Mouse (Mus musculus) heart, embryonic 10.5 days (tissue): ENCODE measurements around the gene Kremen1. TPM values are rescaled to one million over a fixed set of nuclear protein-coding genes. Genes with fewer than 3 reads are reported as not detected.

Experiments
- DNase-seq: peaks from one replicate; pipeline ENCODE4 v3.0.0-alpha.2; 2017; ENCODE audit warnings: low spot score
- H3K27ac ChIP-seq: fragments of 300-500 bp; sonication (generic); 2 replicates; pipeline ENCODE4 v1.5.1; 2016; ENCODE audit warnings: mild to moderate bottlenecking
- H3K27me3 ChIP-seq: fragments of 300-500 bp; sonication (generic); 2 replicates; pipeline ENCODE4 v1.6.1; 2016; ENCODE audit warnings: mild to moderate bottlenecking; ENCODE audit not compliant: poor library complexity, insufficient read depth, severe bottlenecking
- H3K36me3 ChIP-seq: fragments of 300-500 bp; sonication (generic); 2 replicates; pipeline ENCODE4 v1.6.1; 2016; ENCODE audit warnings: mild to moderate bottlenecking, moderate library complexity
- H3K4me1 ChIP-seq: fragments of 300-500 bp; sonication (generic); 2 replicates; pipeline ENCODE4 v1.6.1; 2016; ENCODE audit warnings: mild to moderate bottlenecking
- H3K4me3 ChIP-seq: fragments of 300-500 bp; sonication (generic); 2 replicates; pipeline ENCODE4 v1.5.1; 2016; ENCODE audit warnings: mild to moderate bottlenecking, moderate library complexity
- H3K9me3 ChIP-seq: fragments of 300-500 bp; sonication (generic); 2 replicates; pipeline ENCODE4 v1.6.1; 2016; ENCODE audit warnings: mild to moderate bottlenecking, moderate library complexity
- WGBS: fragments of 180-500 bp; shearing (Covaris S2); methylation state at CpG from one replicate; pipeline ENCODE4 v1.1.7; 2016; 5-methylcytosine and 5-hydroxymethylcytosine counted together
- polyA plus RNA-seq: library from polyadenylated mRNA; unstranded; fragments of >200 nt; fragmentation: Nextera tagmentation; extraction: Ambion mirVana; gene quantifications from 2 replicates; pipeline ENCODE4 v1.2.1, GENCODE M21; 2016

Kremen1 gene
- polyA plus RNA-seq, 1 experiment from 2014 or later = 18.3 TPM

DNA sequence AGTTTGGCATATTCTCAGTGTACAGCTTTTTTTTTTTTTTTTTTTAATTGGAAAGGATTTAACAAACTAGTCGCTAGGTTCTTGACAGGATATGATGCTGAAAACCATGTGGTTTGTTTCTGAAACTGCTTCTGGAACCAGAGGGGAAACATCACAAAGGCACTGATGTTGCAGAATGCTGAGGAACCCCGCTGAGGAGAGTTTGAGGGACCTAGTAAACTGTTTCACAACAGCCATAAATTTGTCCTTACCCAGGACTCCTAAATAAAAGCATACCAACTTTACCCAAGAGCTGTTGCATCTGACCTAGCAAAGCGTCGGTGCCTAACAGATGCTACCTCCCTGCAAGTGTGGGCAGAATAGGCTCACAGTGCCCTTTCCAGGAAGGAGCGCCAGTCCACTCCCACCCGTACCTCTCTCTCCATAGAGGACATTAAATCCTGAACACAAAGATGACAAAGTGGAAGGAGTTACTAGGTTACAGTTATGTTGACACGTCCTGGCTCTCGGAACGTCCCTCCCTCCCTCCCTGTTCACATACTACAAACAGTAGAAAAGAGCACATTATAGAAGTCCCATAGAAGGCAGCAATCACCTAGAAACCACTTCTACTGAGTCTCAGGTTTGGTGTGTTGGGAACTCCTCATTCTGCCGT, 1.3 kb downstream of the Kremen1 start:
- no peak for DNase-seq
- Histone ChIP-seq H3K4me3 (peak overlapping the region; percentile 95), H3K4me1 (peaks cover 50% of the 10 kb centered on the region), H3K36me3 (no peaks in the 10 kb centered on the region), H3K27me3 (peaks cover 6% of the 10 kb centered on the region; the same call in 1 of the 2 replicates), H3K27ac (no peak overlapping the region; the same call in 1 of the 2 replicates), H3K9me3 (no peaks in the 10 kb centered on the region)
- 58% methylated on average over 10 of the region's 10 CpGs for WGBS

DNA sequence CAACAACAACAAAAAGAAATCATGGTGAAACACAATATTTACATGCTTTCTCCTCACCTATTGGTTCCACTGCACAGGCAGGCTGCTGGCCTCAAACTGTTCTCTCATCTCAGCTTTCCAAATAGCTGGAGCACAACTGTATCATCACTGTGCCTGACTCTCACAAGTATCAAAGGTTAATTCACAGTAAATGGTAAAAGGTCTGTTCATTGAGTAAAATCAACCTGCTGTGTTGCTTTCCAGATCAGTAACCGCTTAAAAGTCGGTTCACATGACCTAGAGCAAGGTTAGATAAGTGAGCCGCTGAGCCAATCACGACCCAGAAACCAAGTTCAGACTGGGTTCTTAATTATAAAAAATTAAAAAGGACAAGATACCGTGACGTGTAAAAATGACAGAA, 3.3 kb downstream of the Kremen1 start:
- H3K4me1 ChIP-seq = peaks cover 54% of the 10 kb centered on the region
- DNase-seq = no peak

DNA sequence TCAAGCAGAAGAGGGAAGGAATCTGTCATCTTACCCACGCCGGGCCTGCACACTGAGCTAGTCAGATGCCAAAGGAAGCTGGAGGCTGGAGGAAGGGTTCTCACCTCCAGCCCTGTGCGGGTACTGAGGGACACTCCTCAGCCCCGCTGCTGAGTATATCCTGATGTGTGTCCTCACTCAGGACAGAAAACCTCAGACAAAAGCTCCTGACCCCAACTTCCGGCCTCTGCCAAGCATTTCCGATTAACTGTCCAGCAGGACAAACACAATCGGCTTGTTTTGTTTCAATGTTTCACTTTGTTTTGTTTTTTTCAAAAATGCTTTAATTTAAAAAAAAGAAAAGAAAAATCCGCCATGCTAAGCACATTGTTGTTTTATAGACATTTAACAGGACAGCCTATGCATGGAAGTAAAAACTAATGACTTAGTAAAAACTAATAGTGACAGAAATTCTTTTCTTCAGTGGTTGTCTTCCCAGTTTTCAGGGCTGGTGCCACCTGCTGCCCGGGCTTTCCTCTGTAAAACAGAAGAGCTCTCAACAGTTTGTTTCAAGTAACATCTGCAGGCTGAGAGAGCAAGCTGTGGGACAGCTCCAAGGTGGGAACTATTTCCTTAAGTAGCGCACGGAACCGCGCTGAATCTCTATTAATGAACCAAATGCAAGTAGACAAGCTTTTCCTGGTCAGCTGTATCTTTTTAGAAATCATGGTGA, 4.1 kb downstream of the Kremen1 start:
- Histone ChIP-seq H3K36me3 (no peaks in the 10 kb centered on the region), H3K9me3 (no peaks in the 10 kb centered on the region), H3K4me1 (peaks cover 60% of the 10 kb centered on the region), H3K4me3 (no peak overlapping the region), H3K27me3 (no peaks in the 10 kb centered on the region), H3K27ac (0 out of 2 replicates have a peak overlapping the region, but pooled peaks have one; percentile 69)
- 68% methylated on average over 13 of the region's 13 CpGs for WGBS
- DNase-seq = no peak

More for the DNA sequence above, 3.3 kb downstream of the Kremen1 start:
- no peak overlapping the region for H3K4me3 ChIP-seq
- H3K27ac ChIP-seq = no peak overlapping the region
- 93% methylated on average over 6 of the region's 6 CpGs for WGBS
- no peaks in the 10 kb centered on the region for H3K36me3 ChIP-seq
- no peaks in the 10 kb centered on the region for H3K9me3 ChIP-seq
- peaks cover 2% of the 10 kb centered on the region; the same call in 1 of the 2 replicates for H3K27me3 ChIP-seq

DNA sequence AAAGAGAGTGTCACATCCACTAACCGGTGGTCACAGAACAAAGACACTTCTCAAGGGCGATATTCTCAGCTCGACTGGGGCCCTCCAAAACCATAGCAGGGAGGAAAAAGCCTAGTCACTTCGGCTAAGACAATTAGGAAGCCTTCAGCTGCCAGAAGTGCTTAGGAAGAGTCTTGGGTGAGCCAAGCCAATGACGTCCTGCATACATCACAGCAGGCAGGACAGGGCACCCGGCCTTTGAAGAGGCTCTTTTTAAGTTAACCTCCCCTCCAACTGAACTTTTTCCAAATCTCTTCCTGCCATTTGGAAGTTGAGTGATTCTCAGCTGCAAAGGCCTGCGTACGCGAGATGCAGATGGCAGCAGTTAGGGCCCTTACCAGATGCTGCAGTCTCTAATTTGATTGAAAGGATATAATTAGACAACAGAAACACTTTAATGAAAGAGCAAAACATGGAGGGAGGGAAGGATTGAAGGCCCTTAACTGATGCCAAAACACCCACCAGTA, 5.8 kb downstream of the Kremen1 start:
- H3K36me3 ChIP-seq = no peaks in the 10 kb centered on the region
- H3K4me1 ChIP-seq = peaks cover 64% of the 10 kb centered on the region
- no peaks in the 10 kb centered on the region for H3K27me3 ChIP-seq
- 0 out of 2 replicates have a peak overlapping the region, but pooled peaks have one; percentile 26 for H3K27ac ChIP-seq
- no peak overlapping the region for H3K4me3 ChIP-seq
- no peaks in the 10 kb centered on the region for H3K9me3 ChIP-seq
- 43% methylated on average over 9 of the region's 9 CpGs for WGBS
- no peak for DNase-seq

DNA sequence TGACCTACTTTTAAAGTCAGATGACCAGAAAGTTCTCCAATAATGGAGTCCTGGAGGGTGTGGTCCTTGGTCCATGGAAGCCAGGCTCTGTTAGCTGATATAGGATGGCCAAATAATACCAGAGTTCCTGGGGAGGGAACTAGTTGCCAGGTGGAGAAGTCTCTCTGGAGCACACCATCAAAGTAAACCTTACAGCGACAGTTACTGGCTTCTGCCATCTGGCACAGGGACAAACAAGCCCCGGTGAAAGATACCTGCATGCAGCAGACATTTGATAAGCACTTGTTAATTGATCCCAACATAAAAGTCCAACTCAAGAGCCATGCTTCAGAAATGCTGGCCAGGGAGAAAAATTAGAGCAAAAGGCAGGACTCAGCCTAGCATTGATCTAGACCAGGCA, 7.3 kb downstream of the Kremen1 start:
- 71% methylated on average over 2 of the region's 2 CpGs for WGBS
- Histone ChIP-seq H3K27me3 (no peaks in the 10 kb centered on the region), H3K4me1 (peaks cover 55% of the 10 kb centered on the region), H3K27ac (no peak overlapping the region), H3K36me3 (no peaks in the 10 kb centered on the region), H3K4me3 (no peak overlapping the region), H3K9me3 (no peaks in the 10 kb centered on the region)
- no peak for DNase-seq

DNA sequence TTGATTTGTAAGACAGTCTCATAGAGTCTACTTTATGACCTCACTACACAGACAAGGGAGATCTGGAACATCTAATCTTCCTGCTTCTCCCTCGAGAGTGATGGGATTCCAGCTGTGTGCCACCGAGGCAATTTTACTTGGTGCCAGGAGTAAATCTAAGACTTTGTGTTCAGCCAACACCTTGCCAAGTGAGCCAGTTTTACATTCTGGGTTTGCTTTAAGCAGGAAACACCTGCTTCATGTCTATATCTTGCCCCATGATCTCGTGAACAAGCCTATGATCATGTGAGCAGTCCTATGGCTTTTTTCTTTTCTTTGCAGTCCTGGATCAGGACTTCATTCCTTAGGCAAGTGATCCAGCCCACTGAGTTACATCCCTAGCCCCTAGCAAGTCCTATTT, 7.8 kb downstream of the Kremen1 start:
- 67% methylated on average over 3 of the region's 3 CpGs for WGBS
- Histone ChIP-seq H3K36me3 (no peaks in the 10 kb centered on the region), H3K27me3 (no peaks in the 10 kb centered on the region), H3K27ac (no peak overlapping the region), H3K9me3 (no peaks in the 10 kb centered on the region), H3K4me3 (no peak overlapping the region), H3K4me1 (peaks cover 57% of the 10 kb centered on the region)
- no peak for DNase-seq

DNA sequence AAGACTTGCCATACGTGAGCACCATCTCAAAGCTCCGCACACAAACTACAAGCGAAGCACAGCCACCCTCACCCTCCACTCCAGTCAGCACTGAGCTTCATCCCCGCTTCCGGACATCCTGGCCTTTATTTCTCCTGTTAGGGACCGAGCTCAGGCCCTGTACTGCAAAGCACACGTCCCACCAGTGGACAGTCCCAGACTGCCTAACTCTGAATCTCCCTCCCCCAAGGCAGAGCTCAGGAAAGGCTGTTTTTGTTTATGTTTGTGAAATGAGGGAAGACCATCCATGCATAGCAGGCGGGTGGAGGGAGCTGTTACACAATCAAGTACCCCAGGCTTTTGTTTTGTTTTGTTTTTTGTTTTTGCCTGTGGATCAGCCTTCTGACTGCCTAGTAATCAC, 8.6 kb downstream of the Kremen1 start:
- 78% methylated on average over 8 of the region's 8 CpGs for WGBS
- peaks cover 60% of the 10 kb centered on the region for H3K4me1 ChIP-seq
- H3K36me3 ChIP-seq = no peaks in the 10 kb centered on the region
- H3K27ac ChIP-seq = no peak overlapping the region
- no peak for DNase-seq
- H3K4me3 ChIP-seq = no peak overlapping the region
- no peaks in the 10 kb centered on the region for H3K9me3 ChIP-seq
- H3K27me3 ChIP-seq = no peaks in the 10 kb centered on the region

DNA sequence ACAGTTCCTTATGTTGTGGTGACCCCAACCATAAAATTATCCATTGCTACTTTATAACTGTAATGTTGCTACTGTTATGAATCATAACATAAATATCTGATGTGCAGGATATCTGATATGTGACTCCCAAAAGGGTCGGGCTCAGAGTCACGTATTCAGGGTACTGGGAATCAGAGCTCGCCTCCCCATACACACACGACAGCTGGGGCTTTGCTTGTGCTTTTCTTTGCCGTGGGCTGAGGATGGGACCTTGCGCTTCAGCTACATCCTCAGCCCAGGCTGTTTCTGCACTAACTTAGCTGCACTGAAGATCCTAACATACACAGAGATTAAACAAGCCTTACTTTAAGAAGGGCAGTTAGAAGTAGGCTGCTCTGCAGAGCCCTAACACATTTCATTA, 10.2 kb downstream of the Kremen1 start:
- Histone ChIP-seq H3K9me3 (no peaks in the 10 kb centered on the region), H3K36me3 (no peaks in the 10 kb centered on the region), H3K27me3 (no peaks in the 10 kb centered on the region), H3K4me1 (peaks cover 48% of the 10 kb centered on the region), H3K4me3 (no peak overlapping the region), H3K27ac (no peak overlapping the region)
- DNase-seq = no peak
- 76% methylated on average over 6 of the region's 6 CpGs for WGBS

DNA sequence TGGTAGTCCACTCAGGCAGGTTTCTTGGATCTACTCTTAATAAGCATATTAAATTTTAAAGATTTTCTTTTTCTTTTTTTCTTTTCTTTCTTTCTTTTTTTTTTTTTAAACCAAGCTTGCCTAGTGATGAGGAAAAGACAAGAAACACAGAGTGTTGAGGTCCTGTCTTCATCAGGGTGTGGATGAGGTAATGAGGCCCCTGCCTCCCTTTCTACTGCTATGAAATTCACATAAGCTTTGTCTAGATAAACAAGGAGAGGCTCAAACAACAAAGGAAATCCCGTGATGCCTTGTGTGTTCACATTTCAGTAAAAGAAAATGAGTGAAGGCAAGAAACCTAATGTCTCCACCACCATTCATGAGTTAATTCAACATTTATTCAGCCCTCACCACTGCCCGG, 13.2 kb downstream of the Kremen1 start:
- 80% methylated on average over 2 of the region's 2 CpGs for WGBS
- no peak for DNase-seq
- Histone ChIP-seq H3K36me3 (peaks cover 4% of the 10 kb centered on the region), H3K4me1 (peaks cover 44% of the 10 kb centered on the region), H3K27ac (no peak overlapping the region), H3K4me3 (no peak overlapping the region), H3K27me3 (no peaks in the 10 kb centered on the region), H3K9me3 (no peaks in the 10 kb centered on the region)

DNA sequence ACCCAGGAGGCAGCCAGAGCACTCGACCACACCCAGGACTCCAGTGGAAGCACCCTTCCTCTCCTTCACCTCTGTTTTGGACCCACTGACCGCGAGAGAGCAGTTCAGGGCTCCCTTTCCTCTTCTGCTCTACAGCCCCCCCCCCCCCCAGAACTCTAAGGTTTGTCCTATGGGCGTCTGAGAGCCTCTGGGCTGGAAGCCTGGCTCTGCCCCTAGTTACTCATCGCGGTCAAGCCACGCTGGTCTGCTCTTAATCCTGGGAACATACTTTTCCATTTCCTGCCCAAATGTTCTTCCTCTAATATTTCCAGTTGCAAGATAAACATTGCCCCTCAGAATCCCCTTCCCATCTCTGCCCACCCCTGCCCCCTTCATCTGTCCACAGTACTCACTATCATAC, 15.9 kb downstream of the Kremen1 start:
- no peak for DNase-seq
- no peaks in the 10 kb centered on the region for H3K9me3 ChIP-seq
- H3K27me3 ChIP-seq = no peaks in the 10 kb centered on the region
- H3K4me3 ChIP-seq = no peak overlapping the region
- peak overlapping the region; percentile 32; the same call in 1 of the 2 replicates for H3K27ac ChIP-seq
- peaks cover 22% of the 10 kb centered on the region for H3K36me3 ChIP-seq
- peaks cover 39% of the 10 kb centered on the region for H3K4me1 ChIP-seq
- WGBS = 76% methylated on average over 7 of the region's 7 CpGs

DNA sequence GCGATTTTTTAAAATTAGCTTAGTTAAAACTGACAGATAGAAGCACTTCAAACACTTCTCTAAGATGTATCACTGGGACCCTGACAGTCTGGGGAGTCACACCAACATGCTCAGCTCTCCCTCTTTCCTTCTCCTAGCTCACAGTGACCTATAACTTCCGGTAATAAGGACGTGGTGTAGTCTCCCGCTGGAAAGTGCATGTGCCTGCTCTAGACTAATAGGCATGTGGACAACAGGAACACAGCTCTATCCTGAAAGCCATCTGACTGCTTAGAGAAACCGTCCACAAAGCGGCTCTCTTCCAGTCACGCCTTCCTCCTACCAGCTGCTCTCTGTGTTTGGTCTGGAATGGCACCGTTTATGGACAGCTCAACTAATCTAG, 16.6 kb downstream of the Kremen1 start:
- Histone ChIP-seq H3K36me3 (peaks cover 22% of the 10 kb centered on the region), H3K27ac (peak overlapping the region; percentile 70; the same call in 1 of the 2 replicates), H3K27me3 (no peaks in the 10 kb centered on the region), H3K4me1 (peaks cover 46% of the 10 kb centered on the region), H3K9me3 (no peaks in the 10 kb centered on the region), H3K4me3 (no peak overlapping the region; the same call in 1 of the 2 replicates)
- no peak for DNase-seq
- 55% methylated on average over 8 of the region's 8 CpGs for WGBS

DNA sequence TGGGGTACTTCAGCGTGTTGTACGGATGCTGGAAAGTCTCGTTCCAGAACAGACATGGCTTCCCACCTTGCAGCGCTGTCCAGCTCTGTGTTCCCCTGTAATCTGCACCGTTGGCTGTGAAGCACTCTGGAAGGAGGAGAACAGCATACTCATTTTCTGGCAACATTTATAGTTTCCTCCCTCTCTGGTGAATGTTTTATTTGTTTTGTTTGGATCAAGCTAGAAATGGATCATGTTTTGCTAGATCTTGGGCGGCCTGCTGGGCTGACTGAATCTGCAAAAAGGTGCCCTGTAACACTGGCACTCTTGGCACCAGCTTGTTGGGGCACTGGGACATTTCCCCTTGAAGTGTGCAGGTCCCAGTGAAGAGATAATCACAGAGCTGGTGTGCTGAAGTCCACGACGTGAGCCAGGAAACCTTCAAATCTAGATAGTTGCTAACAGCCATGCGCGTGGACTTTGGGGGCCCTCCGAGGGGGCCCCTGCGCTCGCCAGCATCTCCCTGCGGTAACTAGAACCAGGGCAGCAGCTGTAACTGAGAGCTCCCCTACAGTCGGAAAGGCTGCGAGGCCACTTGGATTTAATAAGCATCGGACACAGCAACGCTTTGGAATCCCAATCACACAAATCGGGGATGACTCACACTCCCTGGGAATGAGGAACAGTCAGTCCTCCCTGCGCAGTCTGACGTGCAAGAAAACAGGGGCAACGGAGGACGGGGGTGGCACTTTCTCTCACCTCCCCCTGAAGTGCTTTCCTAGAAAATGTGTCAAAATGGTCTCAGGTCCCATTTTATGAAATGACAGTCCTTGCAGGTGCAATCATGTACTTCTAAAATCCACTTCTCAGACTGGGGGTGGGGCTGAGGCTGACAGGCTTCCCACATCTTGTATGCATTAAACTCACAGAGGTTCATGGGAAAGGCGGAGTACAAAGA, 17.3 kb downstream of the Kremen1 start:
- no peak for DNase-seq
- Histone ChIP-seq H3K4me3 (peak overlapping the region; percentile 15; the same call in 1 of the 2 replicates), H3K27ac (peak overlapping the region; percentile 70), H3K27me3 (no peaks in the 10 kb centered on the region), H3K36me3 (peaks cover 22% of the 10 kb centered on the region), H3K9me3 (no peaks in the 10 kb centered on the region), H3K4me1 (peaks cover 52% of the 10 kb centered on the region)
- WGBS = 51% methylated on average over 24 of the region's 24 CpGs
